Mouse (Mus musculus) hindbrain, postnatal 0 days (tissue): ENCODE results near the gene Gm12184. TPM values are rescaled to one million over a fixed set of nuclear protein-coding genes. Genes with fewer than 3 reads are reported as not detected.

Experiments used
- ATAC-seq: fragments of 200-750 bp; cut with Nextera tagmentation; 2 replicates; pipeline ENCODE4 v1.8.0; 2017; ENCODE audit warnings: mild to moderate bottlenecking, moderate TSS enrichment, moderate library complexity
- DNase-seq: peaks from one replicate; pipeline ENCODE4 v3.0.0-alpha.2; 2015; ENCODE audit warnings: low spot score
- H3K27ac ChIP-seq: fragments of 300-500 bp; sonication (generic); 2 replicates; pipeline ENCODE4 v1.5.1; 2014; ENCODE audit warnings: mild to moderate bottlenecking
- H3K27me3 ChIP-seq: fragments of 300-500 bp; sonication (generic); 2 replicates; pipeline ENCODE4 v1.6.1; 2014; ENCODE audit warnings: low read length, mixed read lengths; ENCODE audit not compliant: insufficient read depth
- H3K36me3 ChIP-seq: fragments of 300-500 bp; sonication (generic); 2 replicates; pipeline ENCODE4 v1.6.1; 2014; ENCODE audit warnings: low read length, mixed read lengths; ENCODE audit not compliant: insufficient read depth
- H3K4me1 ChIP-seq: fragments of 300-500 bp; sonication (generic); 2 replicates; pipeline ENCODE4 v1.6.1; 2014; ENCODE audit warnings: antibody characterized with exemption, low read length, mixed read lengths; ENCODE audit not compliant: insufficient read depth
- H3K4me2 ChIP-seq: fragments of 300-500 bp; sonication (generic); 2 replicates; pipeline ENCODE4 v1.6.1; 2014; ENCODE audit warnings: low read depth, mild to moderate bottlenecking, low read length, moderate library complexity, mixed read lengths
- H3K4me3 ChIP-seq: fragments of 300-500 bp; sonication (generic); 2 replicates; pipeline ENCODE4 v1.5.1; 2014; ENCODE audit warnings: low read length
- H3K9ac ChIP-seq: fragments of 300-500 bp; sonication (generic); replicated peaks from 2 replicates; pipeline ENCODE4 v1.6.1; 2014; ENCODE audit warnings: mild to moderate bottlenecking, low read length, moderate library complexity, mixed read lengths
- H3K9me3 ChIP-seq: fragments of 300-500 bp; sonication (generic); 2 replicates; pipeline ENCODE4 v1.6.1; 2016; ENCODE audit warnings: low read length, mixed read lengths
- CTCF ChIP-seq: IDR thresholded peaks from 2 replicates; pipeline ENCODE4 v1.5.1; 2016; ENCODE audit warnings: antibody characterized with exemption, control low read depth, low read depth
- WGBS: fragments of 180-500 bp; shearing (Covaris S2); extraction: QIAGEN DNeasy Blood & Tissue Kit; methylation state at CpG from one replicate; pipeline ENCODE4 v1.1.7; 2014; 5-methylcytosine and 5-hydroxymethylcytosine counted together
- polyA plus RNA-seq: library from polyadenylated mRNA; unstranded; fragments of >200 nt; fragmentation: Nextera tagmentation; extraction: Ambion mirVana; gene quantifications from 2 replicates; pipeline ENCODE4 v1.2.1, GENCODE M21; 2015
- total RNA-seq: library from RNA; depleted of rRNA; stranded (reverse); fragments of >200 nt; gene quantifications from 2 replicates; pipeline ENCODE4 v1.2.3, GENCODE M21; 2014

Gene Gm12184
- total and polyA plus RNA-seq, 2 experiments from 2014 or later, result 6.0 to 20.1 TPM

GRCm38 (mm10) chr11:48820308-48820674 lies 6.2 kb downstream of the Gm12184 start:
- peaks cover 17% of the 10 kb centered on the region for H3K4me1 ChIP-seq
- H3K27me3 ChIP-seq, result no peaks in the 10 kb centered on the region
- no peak overlapping the region for H3K4me3 ChIP-seq
- no peak overlapping the region for H3K9ac ChIP-seq
- no peaks in the 10 kb centered on the region for H3K36me3 ChIP-seq
- H3K9me3 ChIP-seq, result no peaks in the 10 kb centered on the region
- ATAC-seq (no peak), DNase-seq (no peak)
- no peak for TF ChIP-seq CTCF
- H3K4me2 ChIP-seq, result no peak overlapping the region
- H3K27ac ChIP-seq, result no peak overlapping the region

- Histone ChIP-seq H3K36me3 (no peaks in the 10 kb centered on the region), H3K4me1 (peaks cover 19% of the 10 kb centered on the region), H3K27me3 (no peaks in the 10 kb centered on the region), H3K9me3 (no peaks in the 10 kb centered on the region), H3K4me2 (no peak overlapping the region), H3K27ac (no peak overlapping the region), H3K4me3 (no peak overlapping the region), H3K9ac (no peak overlapping the region)
- ATAC-seq, result no peak
- no peak for TF ChIP-seq CTCF
- no peak for DNase-seq
- WGBS, result 77% methylated on average over 7 of the region's 7 CpGs
Observed at GRCm38 (mm10) chr11:48819614-48820307, 6.7 kb downstream of the Gm12184 start.

GRCm38 (mm10) chr11:48818346-48818745 lies 8.1 kb downstream of the Gm12184 start:
- TF ChIP-seq CTCF, result no peak
- no peaks in the 10 kb centered on the region for H3K27me3 ChIP-seq
- no peak for ATAC-seq
- H3K9me3 ChIP-seq, result no peaks in the 10 kb centered on the region
- peaks cover 13% of the 10 kb centered on the region for H3K4me1 ChIP-seq
- H3K9ac ChIP-seq, result peak overlapping the region; percentile 84
- peak overlapping the region; percentile 93 for H3K4me2 ChIP-seq
- peak; percentile 96 for DNase-seq
- H3K4me3 ChIP-seq, result peak overlapping the region; percentile 77
- H3K36me3 ChIP-seq, result no peaks in the 10 kb centered on the region
- H3K27ac ChIP-seq, result peak overlapping the region; percentile 98
- under 1% methylated on average over 16 of the region's 16 CpGs for whole genome bisulfite sequencing

GRCm38 (mm10) chr11:48817794-48818193 lies 8.7 kb downstream of the Gm12184 start:
- no peak for DNase-seq
- 7% methylated on average over 9 of the region's 9 CpGs for WGBS
- peak overlapping the region; percentile 98 for H3K27ac ChIP-seq
- H3K4me1 ChIP-seq, result peaks cover 13% of the 10 kb centered on the region
- peak overlapping the region; percentile 84 for H3K9ac ChIP-seq
- no peaks in the 10 kb centered on the region for H3K36me3 ChIP-seq
- H3K9me3 ChIP-seq, result no peaks in the 10 kb centered on the region
- no peak for TF ChIP-seq CTCF
- peak overlapping the region; percentile 77 for H3K4me3 ChIP-seq
- no peaks in the 10 kb centered on the region for H3K27me3 ChIP-seq
- no peak for ATAC-seq
- peak overlapping the region; percentile 93 for H3K4me2 ChIP-seq

- Histone ChIP-seq H3K4me1 (peaks cover 13% of the 10 kb centered on the region), H3K9ac (peak within 1 kb of the TSS; percentile 84), H3K27ac (peak within 1 kb of the TSS; percentile 98), H3K27me3 (no peaks in the 10 kb centered on the region), H3K9me3 (no peaks in the 10 kb centered on the region), H3K36me3 (peaks cover 4% of the 10 kb centered on the region; the same call in 1 of the 2 replicates), H3K4me3 (peak within 1 kb of the TSS; percentile 77), H3K4me2 (peak within 1 kb of the TSS; percentile 93)
- ATAC-seq (peak; percentile 98), DNase-seq (peak; percentile 99)
- peak; percentile 31; the same call in 1 of the 2 replicates for TF ChIP-seq CTCF
- under 1% methylated on average over 76 of the region's 77 CpGs for WGBS
Observed at GRCm38 (mm10) chr11:48816800-48817665, 9.4 kb downstream of the Gm12184 start, which contains the start of gene Trim41. Gene Trim41, minus strand, starts transcription at chr11:48817353.

DNA sequence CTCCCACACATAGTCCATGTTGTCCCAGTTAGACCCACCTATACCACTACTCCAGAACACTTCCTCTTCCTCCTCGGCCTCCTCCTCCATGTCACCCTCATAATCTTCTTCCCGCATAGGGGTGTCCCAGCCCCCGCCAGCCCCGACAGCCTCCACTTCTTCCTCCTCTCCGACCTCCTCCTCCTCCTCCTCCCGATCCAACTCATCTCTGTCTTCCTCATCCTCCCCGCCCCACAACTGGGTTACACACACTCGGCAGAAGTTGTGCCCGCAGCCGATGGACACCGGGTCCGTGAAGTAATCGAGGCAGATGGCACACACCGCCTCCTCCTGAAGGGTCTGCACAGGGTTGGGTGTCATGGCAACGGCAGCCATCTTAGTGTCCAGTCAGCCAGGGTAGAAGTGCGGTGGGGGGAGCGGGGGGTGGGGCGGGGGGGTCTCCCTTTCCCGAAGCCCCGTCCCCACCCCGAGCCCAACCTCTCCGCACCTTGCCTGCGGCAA lies 10.1 kb downstream of the Gm12184 start:
- TF ChIP-seq CTCF, result no peak
- DNase-seq (peak; percentile 82), ATAC-seq (peak; percentile 74)
- Histone ChIP-seq H3K9ac (peak overlapping the region; percentile 84), H3K9me3 (no peaks in the 10 kb centered on the region), H3K36me3 (peaks cover 11% of the 10 kb centered on the region), H3K4me3 (peak overlapping the region; percentile 77), H3K4me1 (peaks cover 13% of the 10 kb centered on the region), H3K27me3 (no peaks in the 10 kb centered on the region), H3K4me2 (peak overlapping the region; percentile 93), H3K27ac (peak overlapping the region; percentile 98)
- WGBS, result 3% methylated on average over 22 of the region's 23 CpGs
